Mouse (Mus musculus) midbrain, embryonic 10.5 days (tissue): Measurements from ENCODE around the gene Dnal1. TPM values are rescaled to one million over a fixed set of nuclear protein-coding genes. Genes with fewer than 3 reads are reported as not detected.
"Not testable (repeated sequence)": the region's sequence is repeated elsewhere in the genome, so short reads cannot be mapped to it uniquely, and the experiment has no call there.

Source experiments
- DNase-seq: peaks from one replicate; pipeline ENCODE4 v3.0.0-alpha.2; 2017; ENCODE audit warnings: low spot score
- H3K27ac ChIP-seq: fragments of 300-500 bp; sonication (generic); replicated peaks from 2 replicates; pipeline ENCODE4 v1.5.1; 2016; ENCODE audit warnings: mild to moderate bottlenecking
- H3K27me3 ChIP-seq: fragments of 300-500 bp; sonication (generic); 2 replicates; pipeline ENCODE4 v1.6.1; 2016; ENCODE audit warnings: low read depth, mild to moderate bottlenecking; ENCODE audit not compliant: poor library complexity, severe bottlenecking
- H3K36me3 ChIP-seq: fragments of 300-500 bp; sonication (generic); 2 replicates; pipeline ENCODE4 v1.6.1; 2016; ENCODE audit warnings: mild to moderate bottlenecking, moderate library complexity
- H3K4me1 ChIP-seq: fragments of 300-500 bp; sonication (generic); 2 replicates; pipeline ENCODE4 v1.6.1; 2016
- H3K4me3 ChIP-seq: fragments of 300-500 bp; sonication (generic); 2 replicates; pipeline ENCODE4 v1.5.1; 2016; ENCODE audit warnings: mild to moderate bottlenecking, moderate library complexity
- H3K9me3 ChIP-seq: fragments of 300-500 bp; sonication (generic); replicated peaks from 2 replicates; pipeline ENCODE4 v1.6.1; 2016; ENCODE audit warnings: mild to moderate bottlenecking
- whole genome bisulfite sequencing: fragments of 180-500 bp; shearing (Covaris S2); methylation state at CpG from one replicate; pipeline ENCODE4 v1.1.7; 2016; 5-methylcytosine and 5-hydroxymethylcytosine counted together
- polyA plus RNA-seq: library from polyadenylated mRNA; unstranded; fragments of >200 nt; fragmentation: Nextera tagmentation; extraction: Ambion mirVana; gene quantifications from 2 replicates; pipeline ENCODE4 v1.2.1, GENCODE M21; 2016

Dnal1 gene
- 3.6 and 6.1 TPM in 2 replicates for polyA plus RNA-seq

DNA sequence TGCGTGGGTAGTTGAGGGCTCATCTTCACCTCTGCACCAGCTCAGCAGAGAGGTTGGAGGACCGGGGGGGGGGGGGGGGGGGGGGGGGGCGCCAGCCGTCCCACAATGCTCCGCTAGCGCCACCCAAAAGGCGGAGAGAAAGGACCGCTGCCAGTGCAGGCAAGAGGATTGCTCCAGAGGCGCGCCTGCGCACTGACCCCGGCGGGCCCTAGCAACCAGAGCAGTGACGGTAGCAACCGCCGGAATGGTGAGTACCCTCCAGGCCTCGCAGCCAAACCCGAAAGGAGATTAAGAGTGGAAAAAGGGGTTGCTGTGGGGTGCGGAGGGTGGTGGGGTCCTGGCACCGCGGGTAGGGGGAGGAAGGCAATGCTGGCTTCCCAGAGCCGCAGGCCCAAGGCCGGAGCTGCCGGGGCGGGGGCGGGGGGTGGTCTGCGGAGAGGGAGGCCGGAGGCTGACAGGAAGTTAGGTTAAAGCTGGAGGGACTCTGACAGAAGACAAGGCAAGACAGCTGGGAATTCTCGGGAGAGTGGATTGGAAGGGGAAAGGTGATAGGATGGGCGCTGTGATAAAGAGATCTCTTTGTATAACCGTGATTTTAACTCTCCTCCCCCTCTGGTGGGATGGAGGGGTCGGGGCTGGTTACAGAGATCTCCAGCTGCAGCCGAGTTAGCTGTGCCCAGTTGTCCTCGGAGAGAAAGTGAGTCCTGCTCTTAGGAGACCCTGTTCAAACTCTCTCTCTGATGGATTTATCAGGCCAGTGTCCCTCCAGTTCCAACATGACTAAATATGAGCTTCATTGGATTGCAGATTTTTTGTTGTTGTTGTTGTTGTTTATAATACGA, at the start of gene Dnal1:
Gene Dnal1, plus strand, starts transcription at position 214 of the 842 bp plus-strand sequence.
- peak; percentile 95 for DNase-seq
- Histone ChIP-seq H3K4me3 (peak within 1 kb of the TSS; percentile 78), H3K9me3 (no peaks in the 10 kb centered on the region), H3K36me3 (no peaks in the 10 kb centered on the region), H3K4me1 (peaks cover 13% of the 10 kb centered on the region), H3K27ac (peak within 1 kb of the TSS; percentile 85), H3K27me3 (no peaks in the 10 kb centered on the region)
- 2% methylated on average over 33 of the region's 35 CpGs for WGBS

DNA sequence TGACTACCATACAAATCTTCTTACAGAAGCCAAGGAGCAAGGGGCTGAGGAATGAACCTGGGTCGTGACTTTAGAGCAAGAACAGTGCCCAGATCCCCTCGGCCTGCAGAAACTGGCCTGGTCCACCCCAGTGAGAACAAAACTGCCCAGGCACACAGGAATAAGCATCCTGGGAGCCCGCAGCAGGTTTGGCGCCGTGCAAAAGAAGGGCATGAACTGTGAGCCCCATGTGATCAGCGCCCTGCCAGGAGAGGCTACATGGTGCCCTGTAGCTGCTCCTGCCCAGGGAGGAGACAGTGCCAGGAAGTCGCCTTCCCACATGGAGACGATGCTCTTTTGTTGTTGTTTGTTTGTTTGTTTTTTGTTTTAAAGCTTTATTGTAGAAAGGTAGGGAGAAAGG, 49.5 kb upstream of the Dnal1 start:
- H3K9me3 ChIP-seq, result no peaks in the 10 kb centered on the region; the same call in 1 of the 2 replicates
- DNase-seq, result no peak
- no peaks in the 10 kb centered on the region for H3K36me3 ChIP-seq
- H3K27ac ChIP-seq, result no peak overlapping the region
- H3K4me3 ChIP-seq, result no peak overlapping the region
- H3K27me3 ChIP-seq, result peaks cover 32% of the 10 kb centered on the region
- peaks cover under 1% of the 10 kb centered on the region; the same call in 1 of the 2 replicates for H3K4me1 ChIP-seq
- 74% methylated on average over 8 of the region's 8 CpGs for WGBS

DNA sequence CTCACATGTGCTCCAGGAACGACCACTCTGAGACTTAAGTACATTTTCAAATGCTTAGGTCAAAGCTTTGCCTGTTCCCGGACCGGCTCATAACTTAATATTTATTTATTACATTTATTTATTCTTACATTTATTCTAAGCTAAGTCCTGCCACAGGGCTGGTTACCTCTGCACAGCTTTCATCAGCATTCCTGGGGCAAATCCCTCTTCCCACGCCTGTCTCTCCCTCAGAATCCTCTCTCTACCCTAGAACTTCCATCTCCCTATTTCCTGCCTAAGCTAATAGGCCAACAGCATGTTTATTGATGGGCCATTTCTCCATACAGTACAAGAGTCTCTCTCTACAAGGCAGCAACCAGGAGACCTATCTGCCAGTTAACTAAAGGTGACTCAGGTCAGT, 46.4 kb upstream of the Dnal1 start:
- Histone ChIP-seq H3K27me3 (peaks cover 50% of the 10 kb centered on the region), H3K4me3 (no peak overlapping the region), H3K4me1 (peaks cover 4% of the 10 kb centered on the region), H3K27ac (no peak overlapping the region), H3K36me3 (no peaks in the 10 kb centered on the region), H3K9me3 (no peaks in the 10 kb centered on the region; the same call in 1 of the 2 replicates)
- 81% methylated on average over 4 of the region's 4 CpGs for WGBS
- no peak for DNase-seq

DNA sequence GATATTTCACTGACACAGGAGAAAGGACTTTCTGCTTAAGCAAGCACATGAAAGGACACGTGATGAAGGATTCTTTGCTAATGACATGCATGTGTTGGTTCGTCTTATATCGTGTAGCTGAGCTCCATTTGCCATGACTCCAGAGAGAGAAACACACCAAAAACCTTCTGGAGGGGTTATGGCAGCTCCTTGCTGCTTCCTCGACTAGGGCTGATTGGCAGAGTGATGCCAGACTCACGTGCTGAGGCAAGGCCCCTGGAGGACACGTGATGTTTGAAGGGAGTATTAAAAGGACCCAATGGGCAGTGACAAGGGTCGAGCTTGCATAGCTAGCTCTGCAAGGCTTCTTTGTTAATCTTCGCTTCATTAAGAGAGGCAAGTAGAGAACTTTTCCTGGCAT, 45.9 kb upstream of the Dnal1 start:
- WGBS, result 66% methylated on average over 8 of the region's 8 CpGs
- DNase-seq, result no peak
- no peaks in the 10 kb centered on the region for H3K36me3 ChIP-seq

DNA sequence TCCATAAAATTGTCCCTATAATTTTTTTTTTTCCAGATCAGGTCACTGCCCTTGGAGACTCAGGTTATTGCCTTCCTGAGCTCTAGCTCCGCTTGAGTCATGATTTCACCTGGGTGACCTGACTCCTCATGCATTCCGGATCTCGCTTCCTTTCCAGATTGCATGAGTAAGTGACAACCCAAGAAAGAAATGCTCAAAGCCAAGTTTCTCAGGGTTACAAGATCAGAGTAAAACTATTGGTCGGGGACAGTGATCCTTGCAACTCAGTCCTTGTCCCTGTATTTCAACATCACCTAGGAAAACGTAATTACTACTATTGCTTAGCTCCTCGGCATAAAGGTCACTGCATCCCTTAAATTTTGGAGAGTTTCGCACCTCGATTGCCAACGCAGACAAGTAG, 45.2 kb upstream of the Dnal1 start, which contains the start of gene Acot5:
Gene Acot5, plus strand, starts transcription at position 340 of the 400 bp plus-strand sequence.
- peaks cover 4% of the 10 kb centered on the region for H3K4me1 ChIP-seq
- peaks cover 50% of the 10 kb centered on the region for H3K27me3 ChIP-seq
- DNase-seq, result no peak
- H3K4me3 ChIP-seq, result peak within 1 kb of the TSS; percentile 50
- no peak within 1 kb of the TSS for H3K27ac ChIP-seq
- no peaks in the 10 kb centered on the region for H3K9me3 ChIP-seq
- no peaks in the 10 kb centered on the region for H3K36me3 ChIP-seq
- WGBS, result 56% methylated on average over 9 of the region's 9 CpGs

More for the DNA sequence above, 45.9 kb upstream of the Dnal1 start:
- Histone ChIP-seq H3K27ac (no peak overlapping the region), H3K4me1 (peaks cover 4% of the 10 kb centered on the region), H3K27me3 (peaks cover 50% of the 10 kb centered on the region), H3K9me3 (no peaks in the 10 kb centered on the region), H3K4me3 (no peak overlapping the region)

DNA sequence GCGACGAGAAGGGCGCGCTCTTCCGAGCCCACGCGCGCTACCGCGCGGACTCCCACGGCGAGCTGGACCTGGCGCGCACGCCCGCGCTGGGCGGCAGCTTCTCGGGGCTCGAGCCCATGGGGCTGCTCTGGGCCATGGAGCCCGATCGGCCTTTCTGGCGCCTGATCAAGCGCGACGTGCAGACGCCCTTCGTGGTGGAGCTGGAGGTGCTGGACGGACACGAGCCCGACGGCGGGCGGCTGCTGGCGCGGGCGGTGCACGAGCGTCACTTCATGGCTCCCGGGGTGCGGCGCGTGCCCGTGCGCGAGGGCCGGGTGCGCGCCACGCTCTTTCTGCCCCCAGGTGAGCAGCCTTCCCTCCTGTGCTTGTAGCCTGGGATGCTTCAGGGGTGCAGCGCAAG, 44.6 kb upstream of the Dnal1 start:
- Histone ChIP-seq H3K27me3 (peaks cover 50% of the 10 kb centered on the region), H3K4me3 (peak overlapping the region; percentile 50)
- H3K9me3 ChIP-seq, H3K36me3 ChIP-seq, H3K4me1 ChIP-seq, DNase-seq, H3K27ac ChIP-seq: not testable (repeated sequence)
- 1% methylated on average over 48 of the region's 52 CpGs for WGBS

DNA sequence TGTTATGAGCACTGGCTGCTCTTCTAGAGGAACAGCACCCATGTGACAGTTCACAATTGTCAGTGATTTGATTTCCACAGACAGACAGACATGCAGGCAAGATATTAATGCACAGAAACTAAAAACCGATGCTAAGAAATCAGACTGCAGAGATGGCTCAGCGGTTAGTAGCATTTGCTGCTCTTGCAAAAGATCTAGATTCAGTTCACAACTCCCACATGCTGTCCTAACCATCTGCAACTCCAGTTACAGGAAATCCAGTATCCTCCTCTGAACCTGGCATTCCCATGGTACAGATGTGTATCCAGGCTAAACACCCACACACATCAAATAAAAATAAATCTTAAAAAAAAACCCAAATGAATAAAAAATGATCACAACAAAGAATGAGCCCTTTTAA, 42.5 kb upstream of the Dnal1 start:
- Histone ChIP-seq H3K27ac (no peak overlapping the region), H3K4me3 (no peak overlapping the region), H3K36me3 (no peaks in the 10 kb centered on the region), H3K4me1 (peaks cover 4% of the 10 kb centered on the region), H3K27me3 (peaks cover 47% of the 10 kb centered on the region), H3K9me3 (no peaks in the 10 kb centered on the region)
- DNase-seq, result no peak
- 96% methylated on average over 2 of the region's 2 CpGs for WGBS

DNA sequence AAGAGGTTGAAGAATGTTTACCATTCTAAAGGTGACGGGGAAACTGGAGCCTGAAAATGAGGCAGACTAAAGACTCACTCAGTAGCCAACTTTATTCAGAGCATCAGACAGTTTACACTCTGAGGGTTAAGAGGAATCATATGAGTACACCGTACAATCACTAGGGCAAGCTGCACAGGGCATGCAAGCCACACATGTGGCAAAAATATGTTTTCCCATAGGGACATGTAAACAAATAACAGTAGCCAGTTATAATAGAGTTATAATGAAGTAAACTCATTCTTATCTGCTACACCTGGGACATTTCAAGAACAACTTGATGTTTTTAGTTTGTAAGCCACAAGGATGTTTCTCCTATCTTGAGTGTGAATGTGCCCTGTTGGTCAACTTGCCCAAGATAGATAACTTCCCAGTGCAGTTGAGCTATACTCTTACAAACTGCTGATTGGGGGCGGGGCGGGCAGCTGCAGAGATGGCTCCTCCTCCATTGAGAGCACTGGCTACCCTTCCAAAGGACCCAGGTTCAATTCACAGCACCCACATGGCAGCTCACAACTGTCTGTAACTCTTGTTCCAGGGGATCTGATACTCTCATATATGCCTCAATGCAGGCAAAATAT, 36.7 kb upstream of the Dnal1 start:
- 93% methylated on average over 4 of the region's 4 CpGs for WGBS
- H3K27ac ChIP-seq, result no peak overlapping the region
- no peaks in the 10 kb centered on the region for H3K4me1 ChIP-seq
- no peaks in the 10 kb centered on the region for H3K36me3 ChIP-seq
- H3K27me3 ChIP-seq, result no peaks in the 10 kb centered on the region
- no peaks in the 10 kb centered on the region for H3K9me3 ChIP-seq
- no peak for DNase-seq
- no peak overlapping the region for H3K4me3 ChIP-seq

DNA sequence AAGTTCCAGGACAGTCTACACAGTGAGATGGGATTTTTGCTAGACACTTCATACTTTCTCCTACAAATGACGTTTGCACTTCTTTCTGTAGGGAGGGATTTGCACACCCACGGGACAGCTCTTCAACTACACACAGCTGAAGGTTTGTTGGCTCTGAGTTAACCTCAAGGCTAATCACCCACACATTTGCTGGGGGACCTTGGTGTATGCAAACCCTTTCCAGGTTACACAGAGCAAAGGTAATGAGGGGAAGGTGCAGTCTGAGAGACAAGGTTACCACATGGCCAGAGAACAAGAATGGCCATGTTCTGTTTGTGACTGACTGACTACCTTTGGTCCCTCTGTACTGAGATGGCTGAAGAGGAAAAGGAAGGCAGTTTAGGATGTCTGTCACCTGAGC, 30.3 kb upstream of the Dnal1 start:
- peaks cover 12% of the 10 kb centered on the region for H3K9me3 ChIP-seq
- no peak overlapping the region for H3K27ac ChIP-seq
- DNase-seq, result no peak
- H3K4me1 ChIP-seq, result no peaks in the 10 kb centered on the region
- 91% methylated on average over 2 of the region's 2 CpGs for WGBS
- no peaks in the 10 kb centered on the region for H3K27me3 ChIP-seq
- no peaks in the 10 kb centered on the region for H3K36me3 ChIP-seq
- H3K4me3 ChIP-seq, result no peak overlapping the region

DNA sequence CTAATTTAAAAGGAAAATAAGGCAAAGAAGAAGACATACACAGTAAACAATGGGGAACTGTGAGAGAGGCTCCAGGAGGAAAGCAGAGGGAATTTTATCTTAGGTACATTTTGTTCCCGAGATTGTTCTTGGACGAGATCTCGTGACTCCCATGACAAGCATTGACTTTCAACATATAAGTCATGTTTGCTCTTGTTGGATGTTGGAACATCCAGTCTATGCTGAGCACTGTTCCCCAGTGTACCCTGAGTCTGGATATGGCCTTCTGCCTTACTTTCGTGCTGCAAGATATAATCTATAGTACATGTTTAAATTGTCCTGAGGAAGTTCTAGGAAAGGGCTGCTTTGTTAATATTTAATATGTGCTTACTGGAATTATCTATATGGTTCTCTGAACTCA, 29.6 kb upstream of the Dnal1 start:
- no peaks in the 10 kb centered on the region for H3K27me3 ChIP-seq
- H3K36me3 ChIP-seq, result no peaks in the 10 kb centered on the region
- no peak for DNase-seq
- 91% methylated on average over 4 of the region's 4 CpGs for WGBS
- peaks cover 19% of the 10 kb centered on the region for H3K9me3 ChIP-seq
- H3K27ac ChIP-seq, result no peak overlapping the region
- H3K4me3 ChIP-seq, result no peak overlapping the region
- no peaks in the 10 kb centered on the region for H3K4me1 ChIP-seq

DNA sequence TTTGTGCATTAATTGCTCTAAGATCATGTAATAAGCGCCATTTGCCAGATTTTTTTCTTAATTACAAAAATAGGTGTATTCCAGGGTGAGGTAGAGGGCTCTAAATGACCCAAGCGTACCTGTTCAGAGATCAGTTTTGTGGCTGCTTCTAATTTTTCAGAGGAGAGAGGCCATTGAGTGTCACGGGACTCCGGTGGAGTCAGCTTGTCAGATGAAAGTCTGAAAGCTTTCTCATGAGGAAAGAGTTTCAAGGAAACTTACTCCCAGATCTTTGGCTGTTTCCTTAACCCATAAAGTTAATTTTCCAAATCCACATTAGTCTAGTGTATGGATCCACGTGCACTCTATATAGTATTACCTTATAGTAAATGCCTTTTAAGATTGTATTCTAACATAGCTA, 19.5 kb upstream of the Dnal1 start:
- WGBS, result 91% methylated on average over 5 of the region's 5 CpGs
- not testable (repeated sequence) for H3K4me1 ChIP-seq, H3K4me3 ChIP-seq, H3K27me3 ChIP-seq, H3K36me3 ChIP-seq, H3K27ac ChIP-seq, DNase-seq
- H3K9me3 ChIP-seq, result peaks cover 44% of the 10 kb centered on the region

DNA sequence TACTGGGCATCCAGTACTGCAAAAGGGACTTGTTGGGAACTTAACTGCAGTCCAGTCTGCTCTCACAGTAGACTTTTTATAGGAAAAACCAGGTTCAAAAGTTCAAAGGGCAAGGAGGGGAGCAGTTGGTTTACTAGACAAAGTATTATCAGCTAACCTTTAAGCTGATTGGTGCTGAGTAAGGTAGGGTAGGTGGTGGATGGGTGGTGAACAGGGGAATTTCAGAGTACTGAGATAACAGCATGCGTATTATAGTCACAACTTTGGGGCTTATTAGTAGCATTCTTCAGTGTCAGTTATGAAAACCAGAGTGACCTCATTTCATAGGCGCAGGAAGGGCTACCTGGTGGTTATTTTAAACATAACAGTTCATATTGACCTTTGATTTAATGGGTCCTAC, 14.6 kb upstream of the Dnal1 start:
- Histone ChIP-seq H3K27ac (no peak overlapping the region), H3K36me3 (no peaks in the 10 kb centered on the region), H3K4me3 (no peak overlapping the region), H3K4me1 (peaks cover 9% of the 10 kb centered on the region), H3K9me3 (peaks cover 6% of the 10 kb centered on the region), H3K27me3 (peaks cover 24% of the 10 kb centered on the region)
- WGBS, result 95% methylated on average over 2 of the region's 2 CpGs
- no peak for DNase-seq

DNA sequence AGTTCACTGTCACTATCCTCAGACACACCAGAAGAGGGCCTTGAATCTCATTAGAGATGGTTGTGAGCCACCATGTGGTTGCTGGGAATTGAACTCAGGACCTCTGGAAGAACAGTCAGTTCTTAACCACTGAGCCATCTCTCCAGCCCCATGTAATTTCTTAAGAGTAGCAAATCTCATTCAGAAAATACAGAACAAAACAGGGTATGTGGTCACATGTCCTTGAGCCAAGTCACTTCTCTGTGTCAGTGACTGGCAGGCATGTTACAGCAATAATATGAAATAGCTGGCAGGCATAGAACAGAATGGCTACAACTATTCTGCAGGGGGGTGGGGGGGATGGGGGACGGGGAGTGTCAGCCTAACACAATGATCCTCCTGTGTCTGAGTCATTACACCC, 14.1 kb upstream of the Dnal1 start:
- Histone ChIP-seq H3K27ac (no peak overlapping the region), H3K4me3 (no peak overlapping the region), H3K36me3 (no peaks in the 10 kb centered on the region), H3K27me3 (peaks cover 24% of the 10 kb centered on the region), H3K9me3 (peaks cover 6% of the 10 kb centered on the region), H3K4me1 (peaks cover 9% of the 10 kb centered on the region)
- no peak for DNase-seq
- WGBS, result 81% methylated on average over 1 of the region's 1 CpGs
